Mouse (Mus musculus) frontal cortex, postnatal 36 days (tissue): ENCODE measurements around the gene Entpd8.
A peak's percentile ranks its signal among the peaks of the same experiment; 100 is the strongest.

ENCODE experiments used
- DNase-seq, 2 experiments: peaks; one replicate each; pipeline ENCODE4 v3.0.0; 2022; ENCODE audit warnings: low spot score in 2 of 2

The Entpd8 gene

GRCm38 (mm10) chr2:25080076-25080475 lies at the start of gene Entpd8:
TSS of gene Entpd8 (plus strand) at chr2:25080304.
- DNase-seq, result no peak

DNA sequence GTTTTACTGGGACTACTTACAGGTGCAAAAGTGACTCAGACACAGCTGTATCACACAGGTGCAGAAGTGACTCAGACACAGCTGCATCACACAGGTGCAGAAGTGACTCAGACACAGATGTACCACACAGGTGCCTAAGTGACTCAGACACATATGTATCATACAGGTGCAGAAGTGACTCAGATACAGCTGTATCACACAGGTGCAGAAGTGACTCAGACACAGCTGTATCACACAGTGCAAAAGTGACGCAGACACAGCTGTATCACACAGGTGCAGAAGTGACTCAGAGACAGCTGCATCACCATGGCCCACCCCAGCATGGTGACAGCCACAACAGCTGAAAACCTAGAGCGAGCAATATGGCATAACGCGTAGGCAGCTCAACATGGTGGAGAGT lies 45.1 kb upstream of the Entpd8 start:
- DNase-seq, result no peak

- no peak for DNase-seq
Measured at GRCm38 (mm10) chr2:25040089-25040488, 40.0 kb upstream of the Entpd8 start.

GRCm38 (mm10) chr2:25050921-25051320 lies 29.2 kb upstream of the Entpd8 start:
- peak; percentile 59 to 67 for DNase-seq

GRCm38 (mm10) chr2:25051450-25051849 lies 28.7 kb upstream of the Entpd8 start:
- DNase-seq, result no peak

DNA sequence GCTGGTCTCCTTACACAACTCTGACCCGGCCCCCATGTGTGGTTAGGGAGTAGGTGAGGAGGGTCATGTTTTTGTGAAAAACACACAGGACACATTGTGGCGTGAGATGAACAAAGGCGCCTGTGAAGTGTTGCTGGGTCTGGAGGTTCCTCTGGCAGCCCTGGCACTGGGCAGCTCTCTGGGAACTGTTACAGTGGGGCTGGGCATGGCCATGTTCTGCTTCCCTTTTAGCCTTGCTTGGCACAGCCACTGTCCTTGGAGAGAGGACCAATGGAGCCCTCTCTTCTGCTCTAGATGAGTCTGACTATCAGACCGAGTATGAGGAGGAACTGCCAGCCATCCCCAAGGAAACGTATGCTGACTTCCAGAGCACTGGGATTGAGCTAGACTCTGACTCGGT lies 27.0 kb upstream of the Entpd8 start:
- no peak for DNase-seq

DNA sequence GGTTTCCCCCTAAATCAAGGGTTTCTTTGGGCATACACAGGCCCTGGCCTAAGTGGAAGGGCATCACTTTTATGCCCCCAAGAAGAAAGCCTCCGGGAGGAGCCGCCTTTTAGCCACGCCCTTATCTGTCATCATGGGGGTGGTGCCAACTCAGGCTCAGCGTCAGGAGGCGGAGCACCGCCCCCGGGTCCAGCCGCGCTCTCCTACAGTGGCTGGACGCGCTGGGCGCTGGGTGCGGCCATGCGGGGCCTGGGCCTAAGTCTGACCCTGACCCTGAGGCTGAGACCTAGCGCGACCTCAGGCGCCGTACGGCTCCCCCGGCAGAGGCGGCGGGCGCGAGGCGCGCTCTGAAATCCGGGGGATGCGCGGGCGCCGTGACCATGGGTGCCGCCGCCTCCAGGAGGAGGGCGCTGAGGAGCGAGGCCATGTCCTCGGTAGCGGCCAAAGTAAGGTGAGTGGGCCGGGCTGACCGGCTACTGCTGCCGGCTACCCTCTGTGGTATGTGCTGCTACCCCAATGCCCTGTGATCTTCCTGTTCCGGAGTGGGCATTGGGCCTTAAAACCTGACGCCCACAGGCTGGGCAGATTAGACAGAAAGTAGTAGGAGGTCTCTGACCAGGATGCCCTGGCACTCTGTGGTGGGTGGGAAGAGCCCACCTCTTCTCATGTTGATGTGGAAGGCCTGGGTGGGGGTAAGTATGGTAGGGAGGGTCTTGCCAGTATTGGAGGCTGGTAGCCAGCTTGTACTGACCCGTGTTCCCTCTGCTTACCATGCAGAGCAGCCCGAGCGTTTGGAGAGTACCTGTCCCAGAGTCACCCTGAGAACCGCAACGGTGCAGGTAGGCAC lies 25.7 kb upstream of the Entpd8 start, which contains the start of gene Nsmf:
Gene Nsmf (plus strand): TSS at position 135 of the 847 bp plus-strand sequence.
- peak; percentile 86 to 90 for DNase-seq

- peak; percentile 68 to 76 for DNase-seq
Measured at GRCm38 (mm10) chr2:25055068-25055405, 25.1 kb upstream of the Entpd8 start.

DNA sequence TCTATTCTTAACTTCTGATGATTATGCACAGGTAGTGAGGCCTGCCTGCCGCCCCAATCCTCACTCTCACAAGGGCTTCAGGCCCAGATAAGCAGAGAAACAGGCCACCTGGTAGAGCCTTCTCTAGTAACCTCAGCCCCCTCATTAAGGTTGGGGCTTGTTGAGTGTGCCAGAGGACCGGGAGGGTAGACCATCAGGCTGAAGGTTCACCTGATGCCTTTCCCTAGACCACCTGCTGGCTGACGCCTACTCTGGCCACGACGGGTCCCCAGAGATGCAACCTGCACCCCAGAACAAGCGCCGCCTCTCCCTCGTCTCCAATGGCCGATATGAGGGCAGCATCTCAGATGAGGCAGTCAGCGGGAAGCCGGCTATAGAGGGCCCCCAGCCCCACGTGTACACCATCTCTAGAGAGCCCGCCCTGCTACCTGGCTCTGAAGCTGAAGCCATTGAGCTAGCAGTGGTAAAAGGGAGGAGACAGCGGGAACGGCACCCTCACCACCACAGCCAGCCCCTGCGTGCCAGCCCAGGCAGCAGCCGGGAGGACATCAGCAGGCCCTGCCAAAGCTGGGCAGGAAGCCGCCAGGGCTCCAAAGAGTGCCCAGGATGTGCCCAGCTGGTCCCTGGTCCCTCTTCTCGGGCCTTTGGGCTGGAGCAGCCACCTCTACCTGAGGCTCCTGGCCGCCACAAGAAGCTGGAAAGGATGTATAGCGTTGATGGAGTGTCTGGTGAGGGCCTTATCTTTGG lies 24.5 kb upstream of the Entpd8 start:
- DNase-seq, result no peak

- DNase-seq, result no peak
Measured at GRCm38 (mm10) chr2:25058926-25059325, 21.2 kb upstream of the Entpd8 start.

- DNase-seq, result no peak
Measured at GRCm38 (mm10) chr2:25063523-25063922, 16.6 kb upstream of the Entpd8 start.

GRCm38 (mm10) chr2:25064285-25064684 lies 15.8 kb upstream of the Entpd8 start:
- no peak for DNase-seq

DNA sequence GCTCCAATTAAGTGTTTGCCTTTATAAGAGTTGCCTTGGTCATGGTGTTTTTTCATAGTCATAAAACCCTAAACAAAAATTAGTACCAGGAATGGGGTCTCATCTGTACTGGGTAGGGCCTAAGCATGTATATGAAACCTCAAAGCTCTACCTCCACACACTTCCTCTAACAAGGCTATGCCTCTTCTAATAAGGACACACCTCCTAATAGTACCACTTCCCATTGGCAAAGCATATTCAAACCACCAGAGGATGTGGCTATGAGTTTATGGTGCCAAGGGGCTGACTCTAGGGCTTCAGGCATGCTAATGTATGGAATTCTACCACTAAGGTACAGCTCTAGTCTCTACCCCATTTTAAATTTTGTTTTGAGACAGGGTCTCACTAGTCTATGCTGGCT lies 14.6 kb upstream of the Entpd8 start:
- DNase-seq, result no peak

DNA sequence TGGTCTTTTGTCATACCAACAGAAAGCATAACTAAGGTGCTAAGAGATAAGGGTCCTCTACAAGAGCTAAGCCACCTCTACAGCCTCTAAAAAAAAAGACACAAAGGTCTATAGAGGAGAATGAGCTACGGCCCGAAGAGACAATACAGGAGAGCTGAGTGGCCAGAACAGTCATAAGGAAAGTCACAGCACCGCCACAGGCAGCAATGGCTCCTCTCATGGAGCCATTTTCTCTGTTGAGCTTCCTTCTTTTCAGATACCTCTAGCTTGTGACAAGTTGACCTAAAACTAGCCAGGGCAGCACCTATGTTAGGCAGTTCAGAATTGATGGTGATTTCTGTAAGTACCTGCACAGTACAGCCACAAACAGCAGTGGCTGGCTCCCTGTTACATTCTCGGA lies 13.6 kb upstream of the Entpd8 start:
- no peak for DNase-seq

GRCm38 (mm10) chr2:25069537-25069936 lies 10.6 kb upstream of the Entpd8 start:
- no peak for DNase-seq

- DNase-seq, result no peak
Measured at GRCm38 (mm10) chr2:25072398-25072797, 7.7 kb upstream of the Entpd8 start.

GRCm38 (mm10) chr2:25075506-25075905 lies 4.6 kb upstream of the Entpd8 start:
- DNase-seq, result no peak

- DNase-seq, result no peak
Measured at GRCm38 (mm10) chr2:25078967-25079366, 1.1 kb upstream of the Entpd8 start.

GRCm38 (mm10) chr2:25083697-25084096 lies 3.6 kb downstream of the Entpd8 start:
- no peak for DNase-seq

DNA sequence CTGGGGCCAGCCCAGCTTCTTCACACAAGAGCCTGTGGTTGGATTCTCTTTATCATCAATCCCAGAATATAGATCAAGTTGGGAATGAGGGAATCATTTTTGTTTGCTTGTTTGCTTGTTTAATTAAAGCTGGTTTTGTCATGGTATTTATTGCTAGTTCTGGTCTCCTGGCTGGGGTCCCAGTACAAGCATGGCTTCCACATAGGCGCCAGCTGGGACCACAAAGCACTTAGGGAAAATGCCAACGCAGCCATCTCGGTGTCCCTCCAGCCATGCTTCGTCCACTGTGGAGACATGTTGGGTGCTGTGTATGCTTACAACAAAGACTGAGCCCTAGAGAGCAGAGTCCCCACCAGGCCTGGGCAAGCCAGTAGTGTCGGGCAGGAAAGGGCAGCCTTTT lies 5.5 kb downstream of the Entpd8 start:
- DNase-seq, result no peak

DNA sequence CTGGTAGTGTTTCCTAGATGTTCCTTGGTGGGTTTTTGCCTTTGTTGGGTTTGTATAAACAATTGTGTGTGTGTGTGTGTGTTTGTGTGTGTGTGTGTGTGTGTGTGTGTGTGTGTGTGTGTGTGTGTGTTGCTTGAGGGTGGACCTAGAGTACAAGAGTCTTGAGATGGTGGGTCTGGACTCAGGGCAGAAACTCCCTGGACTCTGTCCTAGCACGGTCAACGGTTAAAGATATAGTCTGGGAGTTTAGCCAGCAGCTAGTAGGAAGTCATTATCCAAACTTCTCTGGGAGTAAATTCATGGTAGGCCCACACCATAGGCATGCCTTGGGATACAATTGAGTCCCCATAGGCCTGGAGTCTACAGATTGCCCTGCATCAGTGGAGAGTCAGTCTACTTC lies 7.7 kb downstream of the Entpd8 start:
- DNase-seq, result no peak

- no peak for DNase-seq
Measured at GRCm38 (mm10) chr2:25088636-25089035, 8.5 kb downstream of the Entpd8 start.

GRCm38 (mm10) chr2:25094785-25095108 lies 14.6 kb downstream of the Entpd8 start:
- DNase-seq, result no peak
